Mouse (Mus musculus) kidney, adult 2 months (tissue): Measurements from ENCODE around the gene Sdk1. TPM values are rescaled to one million over a fixed set of nuclear protein-coding genes. Genes with fewer than 3 reads are reported as not detected.

Source experiments
- DNase-seq: peaks from one replicate; pipeline ENCODE4 v3.0.0; 2021
- H3K27ac ChIP-seq: fragments of 200-500 bp; 2 replicates; pipeline ENCODE4 v1.5.1; 2012; ENCODE audit warnings: low read depth, low read length, control low read depth, inconsistent platforms; ENCODE audit not compliant: insufficient read depth
- H3K27me3 ChIP-seq: fragments of 200-500 bp; replicated peaks from 2 replicates; pipeline ENCODE4 v1.6.1; 2012; ENCODE audit warnings: mild to moderate bottlenecking, moderate library complexity, low read length, inconsistent platforms; ENCODE audit not compliant: control insufficient read depth, insufficient read depth
- H3K36me3 ChIP-seq: fragments of 200-500 bp; 2 replicates; pipeline ENCODE4 v1.6.1; 2012; ENCODE audit warnings: mild to moderate bottlenecking, moderate library complexity, low read length, inconsistent platforms; ENCODE audit not compliant: control insufficient read depth, insufficient read depth
- H3K4me1 ChIP-seq: fragments of 200-500 bp; 2 replicates; pipeline ENCODE4 v1.6.1; 2011; ENCODE audit warnings: low read length; ENCODE audit not compliant: control insufficient read depth, insufficient read depth
- H3K4me3 ChIP-seq: fragments of 200-500 bp; 2 replicates; pipeline ENCODE4 v1.5.1; 2011; ENCODE audit warnings: mild to moderate bottlenecking, low read depth, low read length, control low read depth; ENCODE audit not compliant: insufficient read depth
- CTCF ChIP-seq: fragments of 200-500 bp; conservative IDR thresholded peaks from 2 replicates; pipeline ENCODE4 v1.5.1; 2011; ENCODE audit warnings: low read depth, mild to moderate bottlenecking, control low read depth, low read length, moderate library complexity, mixed read lengths; ENCODE audit not compliant: insufficient read depth, insufficient read length
- POLR2A ChIP-seq: fragments of 200-500 bp; IDR thresholded peaks from one replicate; pipeline ENCODE4 v1.6.1; 2011; ENCODE audit warnings: low read depth, low read length, control low read depth
- WGBS: fragments of 180-500 bp; shearing (Covaris S2); methylation state at CpG from one replicate; pipeline ENCODE4 v1.1.7; 2018; 5-methylcytosine and 5-hydroxymethylcytosine counted together
- polyA plus RNA-seq: library from polyadenylated mRNA; depleted of rRNA; stranded (reverse); fragments of >200 nt; gene quantifications from 2 replicates; pipeline ENCODE4 v1.2.3, GENCODE M21; 2012

Gene Sdk1
- polyA plus RNA-seq, 1 experiment, result 0.63 TPM

DNA sequence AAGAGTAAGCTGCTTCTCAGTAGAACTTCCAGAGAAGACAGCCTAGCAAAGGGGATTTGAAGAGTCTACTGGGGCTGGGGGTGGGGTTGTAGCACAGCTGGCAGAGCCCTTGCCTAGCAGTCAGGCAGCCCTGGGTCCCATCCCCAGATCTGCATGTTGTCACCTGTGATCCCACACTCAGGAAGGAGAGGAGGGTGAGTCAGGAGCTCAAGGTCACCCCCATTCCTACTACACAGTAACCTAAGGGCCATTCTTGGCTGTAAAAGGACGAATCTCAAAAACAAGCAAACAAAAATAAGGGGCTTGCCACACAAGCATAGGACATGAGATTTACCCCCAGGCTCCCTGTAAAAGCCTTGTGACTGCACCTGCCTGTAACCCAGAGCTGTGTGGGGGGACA is 435.1 kb downstream of the Sdk1 start:
- no peak overlapping the region for H3K4me3 ChIP-seq
- no peak for DNase-seq
- TF ChIP-seq CTCF (no peak), POLR2A (no peak)
- H3K36me3 ChIP-seq, result no peaks in the 10 kb centered on the region
- no peak overlapping the region for H3K27ac ChIP-seq
- WGBS, result 60% methylated on average over 1 of the region's 1 CpGs
- no peaks in the 10 kb centered on the region for H3K4me1 ChIP-seq
- H3K27me3 ChIP-seq, result no peaks in the 10 kb centered on the region

DNA sequence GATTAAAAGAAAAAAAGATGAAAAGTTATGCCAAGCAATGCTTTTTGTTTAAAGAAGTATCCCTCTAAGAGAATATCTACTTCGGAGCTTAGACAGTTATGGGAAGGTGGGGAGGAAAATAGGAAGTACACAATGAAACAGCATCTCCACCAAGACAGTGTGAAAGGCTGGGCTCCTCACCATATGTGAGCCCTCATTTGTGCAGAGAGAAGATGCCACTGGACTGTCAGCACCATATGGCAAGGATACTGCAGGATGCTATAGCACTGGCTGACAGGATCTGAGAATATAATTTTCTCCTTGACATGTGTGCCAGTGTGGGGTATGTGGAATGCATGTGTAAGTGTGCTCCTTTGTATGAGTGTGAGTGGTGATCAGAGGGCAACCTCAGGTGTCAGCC is 435.7 kb downstream of the Sdk1 start:
- Histone ChIP-seq H3K27ac (no peak overlapping the region), H3K4me1 (no peaks in the 10 kb centered on the region), H3K36me3 (no peaks in the 10 kb centered on the region), H3K27me3 (no peaks in the 10 kb centered on the region), H3K4me3 (no peak overlapping the region)
- 86% methylated on average over 1 of the region's 1 CpGs for WGBS
- DNase-seq, result no peak
- TF ChIP-seq POLR2A (no peak), CTCF (no peak)

DNA sequence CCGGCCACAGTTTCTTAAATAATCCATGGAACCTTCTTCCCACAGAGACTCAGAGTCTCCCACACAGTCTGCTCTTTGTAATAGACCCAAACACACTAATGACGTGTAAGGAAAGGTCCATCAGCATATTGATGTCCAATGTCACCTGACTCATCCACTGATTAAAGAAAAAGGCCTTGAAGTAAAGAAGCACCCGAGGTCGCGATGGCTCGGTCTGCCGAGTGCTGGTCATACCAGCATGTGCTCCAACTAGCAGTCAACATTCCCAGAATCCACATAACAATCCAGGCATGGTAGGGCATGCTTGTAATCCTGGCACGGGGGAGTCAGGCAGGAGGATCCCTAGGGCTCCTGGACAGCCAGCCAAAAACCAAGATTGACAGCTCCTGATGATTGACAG is 436.6 kb downstream of the Sdk1 start:
- Histone ChIP-seq H3K27me3 (no peaks in the 10 kb centered on the region), H3K4me3 (no peak overlapping the region), H3K36me3 (no peaks in the 10 kb centered on the region), H3K27ac (no peak overlapping the region), H3K4me1 (no peaks in the 10 kb centered on the region)
- TF ChIP-seq POLR2A, result no peak
- TF ChIP-seq CTCF, result no peak
- DNase-seq, result no peak
- 90% methylated on average over 8 of the region's 8 CpGs for WGBS

DNA sequence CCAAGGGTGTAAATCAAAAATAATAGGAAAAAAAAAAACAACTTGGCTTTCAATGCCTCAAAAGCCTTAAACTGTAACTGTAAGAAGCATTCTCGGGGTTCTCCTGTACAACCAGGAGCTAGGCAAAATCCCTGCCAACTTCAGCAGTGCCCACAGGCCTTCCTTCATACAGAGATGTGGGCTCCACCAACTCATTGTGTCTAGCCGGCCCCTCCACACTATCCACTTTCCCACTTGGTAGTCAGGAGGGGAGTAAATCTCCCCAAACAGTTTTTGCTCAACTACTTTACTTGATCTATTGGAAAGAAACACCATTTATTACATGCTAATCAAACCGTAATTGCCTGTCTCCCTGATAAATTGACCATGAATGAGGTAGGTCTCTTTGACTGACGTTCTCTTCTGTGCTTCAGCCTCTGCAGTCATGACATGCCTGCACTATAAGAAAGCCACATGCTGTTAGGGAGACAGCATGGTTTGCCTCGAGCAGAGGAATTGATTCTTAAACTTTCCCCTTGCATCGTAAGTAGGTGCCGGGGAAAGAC is 445.7 kb downstream of the Sdk1 start:
- 72% methylated on average over 7 of the region's 7 CpGs for WGBS
- H3K27ac ChIP-seq, result no peak overlapping the region
- H3K4me1 ChIP-seq, result no peaks in the 10 kb centered on the region
- no peaks in the 10 kb centered on the region for H3K27me3 ChIP-seq
- TF ChIP-seq POLR2A (no peak), CTCF (no peak)
- no peak overlapping the region for H3K4me3 ChIP-seq
- DNase-seq, result no peak
- H3K36me3 ChIP-seq, result no peaks in the 10 kb centered on the region

DNA sequence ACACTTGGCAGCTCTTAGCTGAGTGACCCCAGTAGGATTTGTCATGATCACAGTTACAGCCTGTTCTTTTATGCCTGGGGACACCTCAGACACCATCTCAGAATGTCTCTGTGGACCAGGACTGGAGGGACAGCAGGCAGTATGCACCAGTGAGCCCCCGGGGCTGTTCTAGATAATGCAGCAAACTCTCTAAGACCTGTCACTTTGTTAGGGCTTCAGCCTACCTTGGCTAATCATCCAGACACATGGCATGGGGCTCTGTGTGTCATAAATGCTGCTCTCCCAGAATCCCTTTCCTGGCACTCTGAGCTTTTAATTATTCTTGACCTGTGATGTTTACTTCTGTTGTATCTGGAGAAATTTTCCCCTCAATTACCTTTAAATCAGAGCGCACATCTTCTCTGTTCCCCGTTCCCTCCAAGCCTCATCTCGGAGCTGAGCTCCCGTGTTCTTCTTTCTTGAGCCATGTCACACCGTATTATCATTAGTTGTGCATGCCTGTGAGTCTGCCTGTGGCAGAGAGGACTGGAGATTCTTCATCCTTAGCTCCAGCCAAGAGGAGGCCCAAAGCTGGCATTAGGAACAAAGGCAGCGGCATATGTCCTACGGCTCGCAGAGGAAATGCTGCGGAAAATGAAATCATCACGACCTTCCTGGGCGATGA is 448.3 kb downstream of the Sdk1 start:
- TF ChIP-seq POLR2A, result no peak
- 92% methylated on average over 12 of the region's 12 CpGs for WGBS
- DNase-seq, result no peak
- Histone ChIP-seq H3K36me3 (no peaks in the 10 kb centered on the region), H3K27me3 (no peaks in the 10 kb centered on the region), H3K27ac (no peak overlapping the region), H3K4me3 (no peak overlapping the region), H3K4me1 (no peaks in the 10 kb centered on the region)

DNA sequence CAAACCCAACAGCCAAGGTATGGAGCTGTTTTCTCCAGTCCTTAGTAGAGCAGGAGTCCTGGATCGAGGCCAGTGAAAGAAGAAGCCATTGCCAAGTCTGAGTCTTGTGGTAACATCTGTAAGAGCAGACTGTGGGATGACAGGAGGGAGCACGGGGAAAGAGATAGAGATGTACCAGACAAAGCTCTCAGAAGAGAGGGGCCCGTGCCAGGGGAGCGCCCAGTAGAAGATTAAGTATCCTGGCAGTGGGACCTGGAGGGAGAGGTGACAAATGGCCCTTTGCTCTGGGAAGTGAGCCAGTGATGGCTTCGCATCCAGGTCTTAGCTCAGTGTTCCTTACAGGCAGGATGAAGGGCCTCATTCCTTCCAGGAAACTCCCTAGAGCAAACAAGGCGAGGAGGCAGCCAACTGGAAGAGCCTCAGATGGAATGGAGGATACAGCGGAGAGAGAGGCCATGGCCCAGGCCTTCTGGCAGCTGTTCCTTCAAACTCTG is 450.2 kb downstream of the Sdk1 start:
- TF ChIP-seq CTCF (no peak), POLR2A (no peak)
- no peaks in the 10 kb centered on the region for H3K4me1 ChIP-seq
- H3K27ac ChIP-seq, result no peak overlapping the region
- no peaks in the 10 kb centered on the region for H3K36me3 ChIP-seq
- H3K4me3 ChIP-seq, result no peak overlapping the region
- 48% methylated on average over 7 of the region's 7 CpGs for WGBS
- peak; percentile 82 for DNase-seq
- H3K27me3 ChIP-seq, result no peaks in the 10 kb centered on the region

DNA sequence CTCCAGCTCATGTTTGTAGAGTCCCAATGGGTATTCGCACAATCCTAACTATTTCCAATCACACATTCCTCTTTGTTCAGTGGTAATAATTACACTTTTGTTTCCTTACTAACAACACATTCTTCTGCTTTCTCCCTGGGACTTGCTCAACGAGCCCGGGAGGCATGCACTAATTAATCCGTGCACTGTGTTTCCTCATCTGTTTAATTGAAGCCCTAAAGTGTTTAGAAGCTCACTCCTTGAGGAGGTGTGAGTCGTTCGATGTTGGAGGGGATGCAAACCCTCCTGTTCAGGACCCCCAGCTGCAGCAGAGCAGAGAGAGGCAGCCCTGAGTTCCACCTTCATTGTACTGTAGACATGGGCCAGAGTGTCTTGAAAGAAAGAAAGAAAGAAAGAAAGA is 452.4 kb downstream of the Sdk1 start:
- DNase-seq, result no peak

More for the DNA sequence above, 452.4 kb downstream of the Sdk1 start:
- no peaks in the 10 kb centered on the region for H3K27me3 ChIP-seq
- TF ChIP-seq CTCF, result no peak
- no peak for TF ChIP-seq POLR2A
- H3K27ac ChIP-seq, result no peak overlapping the region
- H3K4me3 ChIP-seq, result no peak overlapping the region
- no peaks in the 10 kb centered on the region for H3K4me1 ChIP-seq
- 47% methylated on average over 6 of the region's 6 CpGs for WGBS
- H3K36me3 ChIP-seq, result no peaks in the 10 kb centered on the region
